Mouse (Mus musculus): ENCODE measurements at regions not wholly inside any gene's neighbourhood (a gene's known extent, or its start where the extent isn't known, plus 50 kb on each side); places are given as distances from the start of the nearest gene placed in this dataset.

- in situ Hi-C loops (cut with MboI, MseI), result no loop called here
Observed at GRCm38 (mm10) chr11:114175437-114176131, 108.7 kb upstream of the Sdk2 start.

GRCm38 (mm10) chr11:114174871-114175270, 108.0 kb upstream of the Sdk2 start:
- in situ Hi-C loops (cut with MboI, MseI), result no loop called here

- in situ Hi-C loops (cut with MboI, MseI), result no loop called here
Observed at GRCm38 (mm10) chr11:114168231-114168661, 101.4 kb upstream of the Sdk2 start.

GRCm38 (mm10) chr11:114165656-114166362, 99.0 kb upstream of the Sdk2 start:
- in situ Hi-C loops (cut with MboI, MseI), result no loop called here

- in situ Hi-C loops (cut with MboI, MseI), result no loop called here
Observed at GRCm38 (mm10) chr11:114152716-114153115, 85.9 kb upstream of the Sdk2 start.

- in situ Hi-C loops (cut with MboI, MseI), result no loop called here
Observed at GRCm38 (mm10) chr11:114146334-114146733, 79.5 kb upstream of the Sdk2 start.

- in situ Hi-C loops (cut with MboI, MseI), result no loop called here
Observed at GRCm38 (mm10) chr11:114129270-114129669, 62.4 kb upstream of the Sdk2 start.

GRCm38 (mm10) chr11:114128841-114129240, 62.0 kb upstream of the Sdk2 start:
- in situ Hi-C loops (cut with MboI, MseI), result no loop called here

GRCm38 (mm10) chr11:114127426-114127825, 60.6 kb upstream of the Sdk2 start:
- in situ Hi-C loops (cut with MboI, MseI), result no loop called here

GRCm38 (mm10) chr11:114122175-114122574, 55.3 kb upstream of the Sdk2 start:
- in situ Hi-C loops (cut with MboI, MseI), result no loop called here

GRCm38 (mm10) chr11:114119135-114119534, 52.3 kb upstream of the Sdk2 start:
- in situ Hi-C loops (cut with MboI, MseI), result no loop called here

All from T-helper 2 cell (primary cell).